Mouse (Mus musculus) layer of hippocampus, postnatal 10 days (tissue): ENCODE results near the gene Cyp2w1. TPM values are rescaled to one million over a fixed set of nuclear protein-coding genes. Genes with fewer than 3 reads are reported as not detected.

Experiments used
- DNase-seq, 2 experiments: peaks; one replicate each; pipeline ENCODE4 v3.0.0; 2021; ENCODE audit warnings: low spot score in 2 of 2
- microRNA-seq, 2 experiments: library from miRNA; unstranded; fragments of <30 nt; microRNA quantifications; one replicate each; pipeline ENCODE4 v1.2.0; 2021
- total RNA-seq, 2 experiments: library from RNA; stranded (reverse); gene quantifications; 2 replicates each; pipeline ENCODE4 v1.2.3; 2021

Cyp2w1 gene
- total RNA-seq, 2 experiments from 2014 or later: not detected

GRCm38 (mm10) chr5:139398786-139399185 lies 46.4 kb downstream of the Cyp2w1 start:
- no peak for DNase-seq

GRCm38 (mm10) chr5:139399991-139400390 lies 47.6 kb downstream of the Cyp2w1 start:
- DNase-seq: no peak

- DNase-seq: no peak
Observed at GRCm38 (mm10) chr5:139402106-139402505, 49.7 kb downstream of the Cyp2w1 start.

- no peak for DNase-seq
Observed at GRCm38 (mm10) chr5:139403692-139404260, 51.4 kb downstream of the Cyp2w1 start.

- no peak for DNase-seq
Observed at GRCm38 (mm10) chr5:139404801-139405401, 52.5 kb downstream of the Cyp2w1 start, which contains the start of gene C130050O18Rik. TSS of gene C130050O18Rik (plus strand) at chr5:139405280.

GRCm38 (mm10) chr5:139405478-139405877 lies 53.1 kb downstream of the Cyp2w1 start:
- DNase-seq: no peak

GRCm38 (mm10) chr5:139405953-139406352 lies 53.5 kb downstream of the Cyp2w1 start:
- DNase-seq: no peak

Small RNA genes within 50 kb of the gene (microRNA-seq; reads per million reads assigned to microRNA genes)
- gene Mir339: 585 to 726 reads per million in 2 experiments

Other genes starting within 250 kb of the Cyp2w1 start
- gene Prkar1b, start 202.6 kb upstream of the Cyp2w1 start, total RNA-seq: 100 to 1,000 TPM; 404 to 409 TPM
- gene Dnaaf5, start 202.4 kb upstream of the Cyp2w1 start, total RNA-seq: 10 to 100 TPM in 1 of 2 experiments, 1 to 10 TPM in 1; 7.3 to 11.4 TPM
- gene Sun1, start 152.0 kb upstream of the Cyp2w1 start, total RNA-seq: 10 to 100 TPM; 66.0 to 77.0 TPM
- 10 to 100 TPM; 51.7 to 60.2 TPM for gene Get4, start 100.3 kb upstream of the Cyp2w1 start, total RNA-seq
- 100 to 1,000 TPM; 255 to 270 TPM for gene Adap1, start 27.0 kb upstream of the Cyp2w1 start, total RNA-seq
- gene Cox19, start 1.2 kb upstream of the Cyp2w1 start, total RNA-seq: 10 to 100 TPM; 74.9 to 79.5 TPM
- gene Gpr146, start 25.1 kb downstream of the Cyp2w1 start, total RNA-seq: 1 to 10 TPM; 6.8 to 7.8 TPM
- gene C130050O18Rik, start 52.7 kb downstream of the Cyp2w1 start, total RNA-seq: under 1 TPM; 0.22 to 0.32 TPM
- gene Gper1, start 70.5 kb downstream of the Cyp2w1 start, total RNA-seq: 1 to 10 TPM; 3.7 to 3.8 TPM
- 10 to 100 TPM; 19.3 to 21.0 TPM for gene 3110082I17Rik, start 107.9 kb downstream of the Cyp2w1 start, total RNA-seq
- 10 to 100 TPM; 78.9 to 81.7 TPM for gene Zfand2a, start 131.9 kb downstream of the Cyp2w1 start, total RNA-seq
- under 1 TPM in 1 of 2 experiments, not detected in 1; 0.13 TPM for gene Uncx, start 190.9 kb downstream of the Cyp2w1 start, total RNA-seq